Comparison of ENCODE assay signal across 8 mouse cellular contexts in genomic region chr2:167866751-167867150, GRCm38 (mm10).
A peak's percentile ranks its signal among the peaks of the same experiment; 100 is the strongest.
DNase-seq lines count a peak whose midpoint lies in the region; ATAC-seq and TF ChIP-seq lines count a peak whose summit lies in the region.

No protein-coding gene starts in this region.

- WGBS in intestine, embryonic 16.5 days, result 30% methylated on average over 10 of the region's 10 CpGs
- 57% methylated on average over 10 of the region's 10 CpGs for WGBS in liver, postnatal 0 days (ENCODE audit: insufficient replicate concordance)

- H3K4me1 ChIP-seq in intestine, embryonic 16.5 days (ENCODE audit: control insufficient read depth, insufficient read depth, low read length), result peaks cover 37% of the 10 kb centered on the region
- H3K4me1 ChIP-seq in liver, postnatal 0 days (ENCODE audit: insufficient read depth), result peaks cover 22% of the 10 kb centered on the region

- no peaks in the 10 kb centered on the region for H3K9me3 ChIP-seq in intestine, embryonic 16.5 days (ENCODE audit: control insufficient read depth, low read length)
- H3K9me3 ChIP-seq in liver, postnatal 0 days (ENCODE audit: low read length), result no peaks in the 10 kb centered on the region

- no peaks in the 10 kb centered on the region for H3K36me3 ChIP-seq in intestine, embryonic 16.5 days (ENCODE audit: control insufficient read depth, insufficient read depth, low read length)
- no peaks in the 10 kb centered on the region for H3K36me3 ChIP-seq in liver, postnatal 0 days (replicated peaks; ENCODE audit: insufficient read depth, low read length)

- peak; percentile 58 for ATAC-seq in intestine, embryonic 16.5 days
- ATAC-seq in liver, postnatal 0 days, result peak; percentile 57
- no peak for ATAC-seq in megakaryocyte progenitor cell, adult 5-6 weeks (replicated peaks; ENCODE audit: poor library complexity)

- peak; percentile 44 to 58 for DNase-seq in right cerebral cortex, postnatal 10 days (ENCODE audit: low spot score in 2 of 2)
- DNase-seq in right cerebral cortex, postnatal 25 days, result no peak
- peak; percentile 83 for DNase-seq in gastrocnemius, adult 2 months
- peak; percentile 76 for DNase-seq in liver, postnatal 0 days
- DNase-seq in urinary bladder, postnatal 36 days (ENCODE audit: low spot score in 2 of 2), result peak; percentile 61 to 78
- DNase-seq in layer of hippocampus, adult 9-11 months, result no peak

- TF ChIP-seq CTCF in gastrocnemius, adult 2 months (IDR thresholded peaks at IDR 0.05), result peak; percentile 47
- TF ChIP-seq CTCF in liver, postnatal 0 days (IDR thresholded peaks at IDR 0.05; ENCODE audit: low read depth), result peak; percentile 57

- intact Hi-C loops in gastrocnemius, adult 2 months (cut with DNase I), result no loop called here

- peak overlapping the region; percentile 31 for H3K27ac ChIP-seq in gastrocnemius, adult 2 months
- H3K27ac ChIP-seq in intestine, embryonic 16.5 days (ENCODE audit: low read length), result peak overlapping the region; percentile 35
- H3K27ac ChIP-seq in liver, postnatal 0 days (ENCODE audit: low read depth), result peak overlapping the region; percentile 52; the same call in 1 of the 2 replicates

- peak; percentile 35; the same call in 1 of the 2 replicates for TF ChIP-seq EP300 in liver, postnatal 0 days (IDR thresholded peaks at IDR 0.05; ENCODE audit: low read depth)

- no peak overlapping the region for H3K4me3 ChIP-seq in gastrocnemius, adult 2 months
- H3K4me3 ChIP-seq in intestine, embryonic 16.5 days (ENCODE audit: low read length), result no peak overlapping the region
- no peak overlapping the region for H3K4me3 ChIP-seq in liver, postnatal 0 days (ENCODE audit: low read depth, low read length)

- no peak overlapping the region for H3K4me2 ChIP-seq in intestine, embryonic 16.5 days (ENCODE audit: low read depth, low read length)
- H3K4me2 ChIP-seq in liver, postnatal 0 days (ENCODE audit: low read depth, low read length), result no peak overlapping the region

- 0 out of 2 replicates have a peak overlapping the region, but pooled peaks have one; percentile 20 for H3K9ac ChIP-seq in intestine, embryonic 16.5 days (ENCODE audit: low read depth, low read length)
- no peak overlapping the region for H3K9ac ChIP-seq in liver, postnatal 0 days (replicated peaks)

- H3K27me3 ChIP-seq in intestine, embryonic 16.5 days (replicated peaks; ENCODE audit: control insufficient read depth, insufficient read depth, low read length), result no peaks in the 10 kb centered on the region
- no peaks in the 10 kb centered on the region for H3K27me3 ChIP-seq in liver, postnatal 0 days (ENCODE audit: insufficient read depth, low read length)

Comparison
In these comparisons a context has a peak if more than half of its experiments do, and no peak if none do; other contexts are left out.
1. DNase-seq: peak in right cerebral cortex, postnatal 10 days (2 of 2), gastrocnemius, adult 2 months (single experiment), liver, postnatal 0 days (single experiment) and urinary bladder, postnatal 36 days (2 of 2); none in right cerebral cortex, postnatal 25 days (single experiment) and layer of hippocampus, adult 9-11 months (single experiment).
2. Peak in every context shown above with its lines, with median percentiles within 50 percentile points of each other: H3K27ac ChIP-seq.